Mouse (Mus musculus) MEL (cell line): ENCODE data around the gene Itsn1. TPM values are rescaled to one million over a fixed set of nuclear protein-coding genes. Genes with fewer than 3 reads are reported as not detected.

Experiments used
- DNase-seq: peaks from one replicate; pipeline ENCODE4 v3.0.0; 2011; ENCODE audit warnings: low read depth, low spot score
- H3K27ac ChIP-seq: 2 replicates; pipeline ENCODE4 v1.5.1; 2012; ENCODE audit warnings: low read depth, mild to moderate bottlenecking, control low read depth, low read length, moderate library complexity; ENCODE audit not compliant: control insufficient read depth
- H3K27me3 ChIP-seq, 2 experiments: fragments of 150-350 bp in 1 of 2; sonication (generic) in 1 of 2; 2 replicates each; pipeline ENCODE4 v1.6.1; 2012; ENCODE audit warnings: low read length in 2 of 2, mild to moderate bottlenecking in 2 of 2, improper control_type of control experiment in 1 of 2, moderate library complexity in 1 of 2; ENCODE audit not compliant: insufficient read depth in 2 of 2, control insufficient read depth in 1 of 2
- H3K36me3 ChIP-seq, 2 experiments: 2 replicates each; pipeline ENCODE4 v1.6.1; 2012 to 2014; ENCODE audit warnings: low read length in 2 of 2, improper control_type of control experiment in 1 of 2, inconsistent platforms in 1 of 2, mild to moderate bottlenecking in 1 of 2; ENCODE audit not compliant: insufficient read depth in 2 of 2, control insufficient read depth in 1 of 2
- H3K4me1 ChIP-seq, 2 experiments: fragments of 150-350 bp in 1 of 2; sonication (generic) in 1 of 2; 2 replicates each; pipeline ENCODE4 v1.6.1; 2012; ENCODE audit warnings: low read length in 2 of 2, improper control_type of control experiment in 1 of 2, mild to moderate bottlenecking in 1 of 2; ENCODE audit not compliant: insufficient read depth in 2 of 2, control insufficient read depth in 1 of 2
- H3K4me3 ChIP-seq, 2 experiments: fragments of 150-350 bp in 1 of 2; sonication (generic) in 1 of 2; 2 replicates each; pipeline ENCODE4 v1.5.1; 2012; ENCODE audit warnings: low read depth in 2 of 2, low read length in 2 of 2, mild to moderate bottlenecking in 2 of 2, moderate library complexity in 2 of 2, control low read depth in 1 of 2, improper control_type of control experiment in 1 of 2; ENCODE audit not compliant: control insufficient read depth in 1 of 2, insufficient read depth in 1 of 2
- H3K79me2 ChIP-seq: 2 replicates; pipeline ENCODE4 v1.6.1; 2012; ENCODE audit warnings: mild to moderate bottlenecking, low read length, moderate library complexity; ENCODE audit not compliant: control insufficient read depth, poor library complexity, insufficient read depth
- H3K9ac ChIP-seq: 2 replicates; pipeline ENCODE4 v1.6.1; 2012; ENCODE audit warnings: low read depth, mild to moderate bottlenecking, control low read depth, low read length, moderate library complexity; ENCODE audit not compliant: control insufficient read depth, poor library complexity, severe bottlenecking
- H3K9me3 ChIP-seq: fragments of 150-350 bp; sonication (generic); replicated peaks from 2 replicates; pipeline ENCODE4 v1.6.1; 2012; ENCODE audit warnings: mild to moderate bottlenecking, low read length, improper control_type of control experiment, moderate library complexity; ENCODE audit not compliant: insufficient read depth
- BHLHE40 ChIP-seq: IDR thresholded peaks from 2 replicates; pipeline ENCODE4 v1.6.1; 2012; ENCODE audit warnings: low read depth, mild to moderate bottlenecking, inconsistent platforms, low read length, improper control_type of control experiment, borderline replicate concordance
- CHD2 ChIP-seq: IDR thresholded peaks from 2 replicates; pipeline ENCODE4 v1.6.1; 2011; ENCODE audit warnings: low read length, improper control_type of control experiment
- E2F4 ChIP-seq: IDR thresholded peaks from 2 replicates; pipeline ENCODE4 v1.6.1; 2011; ENCODE audit warnings: low read depth, low read length, improper control_type of control experiment, borderline replicate concordance
- EP300 ChIP-seq, 2 experiments: IDR thresholded peaks; 2 replicates each; pipeline ENCODE4 v1.6.1; 2011; ENCODE audit warnings: improper control_type of control experiment in 2 of 2, low read length in 2 of 2, low read depth in 1 of 2, mild to moderate bottlenecking in 1 of 2
- ETS1 ChIP-seq: IDR thresholded peaks from 2 replicates; pipeline ENCODE4 v1.6.1; 2012; ENCODE audit warnings: low read depth, mild to moderate bottlenecking, inconsistent platforms, low read length, improper control_type of control experiment, moderate library complexity
- HCFC1 ChIP-seq: IDR thresholded peaks from 2 replicates; pipeline ENCODE4 v1.6.1; 2012; ENCODE audit warnings: low read depth, mild to moderate bottlenecking, inconsistent platforms, low read length, improper control_type of control experiment, moderate library complexity
- JUND ChIP-seq: IDR thresholded peaks from 2 replicates; pipeline ENCODE4 v1.6.1; 2011; ENCODE audit warnings: low read depth, mild to moderate bottlenecking, improper control_type of control experiment, low read length
- KAT2A ChIP-seq: conservative IDR thresholded peaks from 2 replicates; pipeline ENCODE4 v1.6.1; 2012; ENCODE audit warnings: low read depth, low read length, improper control_type of control experiment, inconsistent platforms
- MAFK ChIP-seq: IDR thresholded peaks from 2 replicates; pipeline ENCODE4 v1.6.1; 2011; ENCODE audit warnings: low read depth, mild to moderate bottlenecking, low read length, improper control_type of control experiment, borderline replicate concordance
- MAX ChIP-seq: IDR thresholded peaks from 2 replicates; pipeline ENCODE4 v1.6.1; 2011; ENCODE audit warnings: low read length, improper control_type of control experiment
- MAZ ChIP-seq: IDR thresholded peaks from 2 replicates; pipeline ENCODE4 v1.6.1; 2012; ENCODE audit warnings: low read depth, mild to moderate bottlenecking, inconsistent platforms, low read length, improper control_type of control experiment
- MXI1 ChIP-seq: IDR thresholded peaks from 2 replicates; pipeline ENCODE4 v1.6.1; 2011; ENCODE audit warnings: mild to moderate bottlenecking, low read depth, low read length, improper control_type of control experiment
- NELFE ChIP-seq: IDR thresholded peaks from 2 replicates; pipeline ENCODE4 v1.6.1; 2011; ENCODE audit warnings: low read depth, low read length, improper control_type of control experiment
- NRF1 ChIP-seq: IDR thresholded peaks from 2 replicates; pipeline ENCODE4 v1.6.1; 2014; ENCODE audit warnings: low read depth, mild to moderate bottlenecking, inconsistent platforms, low read length, improper control_type of control experiment, moderate library complexity; ENCODE audit not compliant: poor library complexity, insufficient read depth, severe bottlenecking
- POLR2A ChIP-seq, 2 experiments: IDR thresholded peaks; 2 replicates each; pipeline ENCODE4 v1.6.1; 2011 to 2012; ENCODE audit warnings: low read length in 2 of 2, mild to moderate bottlenecking in 2 of 2, control low read depth in 1 of 2, improper control_type of control experiment in 1 of 2, low read depth in 1 of 2, moderate library complexity in 1 of 2; ENCODE audit not compliant: control insufficient read depth in 1 of 2, insufficient read depth in 1 of 2, poor library complexity in 1 of 2
- RCOR1 ChIP-seq: IDR thresholded peaks from 2 replicates; pipeline ENCODE4 v1.6.1; 2012; ENCODE audit warnings: low read depth, mild to moderate bottlenecking, inconsistent platforms, low read length, improper control_type of control experiment
- SIN3A ChIP-seq: IDR thresholded peaks from 2 replicates; pipeline ENCODE4 v1.6.1; 2012; ENCODE audit warnings: low read length, improper control_type of control experiment, inconsistent platforms
- TAL1 ChIP-seq: IDR thresholded peaks from 2 replicates; pipeline ENCODE4 v1.6.1; 2012; ENCODE audit warnings: mild to moderate bottlenecking, inconsistent platforms, low read length, moderate library complexity, mixed read lengths
- TBP ChIP-seq: IDR thresholded peaks from 2 replicates; pipeline ENCODE4 v1.8.0; 2011; ENCODE audit warnings: low read depth, low read length, improper control_type of control experiment
- ZKSCAN1 ChIP-seq: IDR thresholded peaks from 2 replicates; pipeline ENCODE4 v1.6.1; 2012; ENCODE audit warnings: low read depth, mild to moderate bottlenecking, inconsistent platforms, low read length, improper control_type of control experiment, moderate library complexity
- ZNF384 ChIP-seq: IDR thresholded peaks from 2 replicates; pipeline ENCODE4 v1.6.1; 2012; ENCODE audit warnings: low read depth, mild to moderate bottlenecking, inconsistent platforms, low read length, improper control_type of control experiment
- polyA plus RNA-seq, 2 experiments: library from polyadenylated mRNA; stranded (reverse) in 1 of 2; unstranded in 1 of 2; fragments of >175 nt in 1 of 2; fragments of >200 nt in 1 of 2; gene quantifications; 2 replicates each; pipeline versions ENCODE4 v1.2.1 to v1.2.4; 2012; ENCODE audit warnings: low replicate concordance in 2 of 2, low read depth in 1 of 2; ENCODE audit not compliant: insufficient read length in 2 of 2, insufficient read depth in 1 of 2, missing spikeins in 1 of 2
- total RNA-seq: library from RNA; depleted of rRNA; stranded (reverse); fragments of 300-350 nt; gene quantifications from 2 replicates; pipeline ENCODE4 v1.2.3, GENCODE M21; 2012

The Itsn1 gene
- total and polyA plus RNA-seq, 3 experiments = 14.7 to 36.5 TPM; not detected in 1

DNA sequence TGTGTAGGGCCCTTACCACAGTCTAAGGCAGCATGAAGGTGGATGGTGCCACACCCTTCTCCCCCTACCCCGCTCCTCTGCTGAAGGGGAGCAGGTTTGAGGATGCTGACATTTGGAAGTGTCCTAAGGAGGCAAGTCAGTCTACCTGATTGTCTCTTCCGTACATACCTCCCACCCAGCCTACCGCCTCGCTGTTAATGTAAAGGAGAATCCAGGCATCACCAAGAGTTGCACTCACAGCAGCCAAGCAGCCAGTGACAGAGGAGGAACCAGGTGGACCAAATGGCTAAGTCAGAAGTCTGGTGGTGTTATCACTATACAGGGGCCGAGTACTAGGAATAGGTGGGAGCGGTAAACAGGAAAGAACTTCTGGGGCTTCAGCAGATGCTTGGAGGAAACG, 51.1 kb downstream of the Itsn1 start (continued):
- TF ChIP-seq MAZ = no peak
- no peak for TF ChIP-seq CHD2
- TF ChIP-seq, all 39 proteins: peak for 0

DNA sequence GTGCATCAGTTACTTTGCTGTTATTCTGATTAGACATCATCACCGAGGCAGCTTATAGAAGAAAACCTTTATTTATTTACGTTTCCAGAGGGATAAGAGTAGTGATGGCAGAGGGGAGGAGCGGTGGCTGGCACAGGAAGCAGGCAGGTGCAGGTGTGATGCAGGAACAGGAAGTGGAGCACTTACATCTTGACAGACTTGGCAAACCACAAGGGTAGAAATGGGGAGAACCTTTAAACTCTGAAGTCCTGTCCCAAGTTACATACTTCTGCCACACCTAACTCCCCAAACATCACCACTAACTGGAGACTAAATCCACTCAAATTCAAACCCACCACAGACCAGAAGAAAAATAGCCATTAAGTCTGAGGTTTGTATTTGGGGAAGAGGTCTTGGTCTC, 51.7 kb downstream of the Itsn1 start:
- H3K4me1 ChIP-seq = peaks cover 0 to 12% of the 10 kb centered on the region in 2 experiments; a peak in 3 of 4 replicates
- peaks cover 0 to 8% of the 10 kb centered on the region in 2 experiments; a peak in 2 of 4 replicates for H3K36me3 ChIP-seq
- no peak overlapping the region for H3K9ac ChIP-seq
- H3K79me2 ChIP-seq = no peaks in the 10 kb centered on the region
- H3K4me3 ChIP-seq = no peak overlapping the region
- no peaks in the 10 kb centered on the region for H3K27me3 ChIP-seq
- no peaks in the 10 kb centered on the region for H3K9me3 ChIP-seq
- TF ChIP-seq JUND (no peak), KAT2A (no peak)
- no peak for DNase-seq
- no peak overlapping the region for H3K27ac ChIP-seq

DNA sequence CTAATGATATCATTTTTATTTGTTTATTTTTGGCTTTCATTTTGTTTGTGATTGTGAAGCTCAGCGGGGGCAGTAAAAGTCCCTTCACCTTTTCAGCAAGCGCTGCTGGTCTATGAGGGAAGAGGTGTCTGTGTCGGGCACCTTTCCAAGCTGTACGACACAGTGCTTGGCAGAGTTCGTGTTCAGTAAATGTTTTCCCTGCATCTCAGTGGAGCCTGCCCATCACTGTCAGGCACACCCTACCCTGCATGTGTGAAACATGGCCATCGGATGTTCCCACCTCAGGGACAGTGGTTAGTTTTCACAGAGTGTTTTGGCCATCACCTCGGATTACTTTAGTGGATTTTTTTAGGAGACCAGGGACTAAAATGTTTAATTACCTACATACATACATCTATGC, 54.1 kb downstream of the Itsn1 start:
- Histone ChIP-seq H3K36me3 (peaks cover 0 to 8% of the 10 kb centered on the region in 2 experiments; a peak in 2 of 4 replicates), H3K79me2 (no peaks in the 10 kb centered on the region), H3K27ac (no peak overlapping the region), H3K4me1 (peaks cover 0 to 12% of the 10 kb centered on the region in 2 experiments; a peak in 3 of 4 replicates), H3K9ac (no peak overlapping the region), H3K4me3 (no peak overlapping the region), H3K27me3 (no peaks in the 10 kb centered on the region), H3K9me3 (no peaks in the 10 kb centered on the region)
- DNase-seq = no peak
- TF ChIP-seq EP300 (IDR thresholded peaks at IDR 0.05; ENCODE audit: low read depth in 1 of 2, low read length in 2 of 2) (no peak), SIN3A (no peak), MXI1 (no peak), NELFE (no peak), MAFK (no peak), POLR2A (IDR thresholded peaks at IDR 0.05; ENCODE audit: control insufficient read depth in 1 of 2, insufficient read depth in 1 of 2, low read depth in 1 of 2, low read length in 2 of 2, poor library complexity in 1 of 2) (no peak), ZKSCAN1 (no peak), NRF1 (no peak), TAL1 (no peak), RCOR1 (no peak), KAT2A (no peak), E2F4 (no peak), ETS1 (no peak), MAX (no peak), HCFC1 (no peak), BHLHE40 (no peak), TBP (no peak), ZNF384 (no peak), CHD2 (no peak), MAZ (no peak)
